Mouse (Mus musculus): ENCODE measurements around the gene Krt17. TPM values are rescaled to one million over a fixed set of nuclear protein-coding genes. Genes with fewer than 3 reads are reported as not detected.
"Not testable (repeated sequence)": the region's sequence is repeated elsewhere in the genome, so short reads cannot be mapped to it uniquely, and the experiment has no call there.

The Krt17 gene
- polyA plus RNA-seq (2015; fragmentation: Nextera tagmentation; extraction: Ambion mirVana): 0.33 and 0.40 TPM in 2 replicates

DNA sequence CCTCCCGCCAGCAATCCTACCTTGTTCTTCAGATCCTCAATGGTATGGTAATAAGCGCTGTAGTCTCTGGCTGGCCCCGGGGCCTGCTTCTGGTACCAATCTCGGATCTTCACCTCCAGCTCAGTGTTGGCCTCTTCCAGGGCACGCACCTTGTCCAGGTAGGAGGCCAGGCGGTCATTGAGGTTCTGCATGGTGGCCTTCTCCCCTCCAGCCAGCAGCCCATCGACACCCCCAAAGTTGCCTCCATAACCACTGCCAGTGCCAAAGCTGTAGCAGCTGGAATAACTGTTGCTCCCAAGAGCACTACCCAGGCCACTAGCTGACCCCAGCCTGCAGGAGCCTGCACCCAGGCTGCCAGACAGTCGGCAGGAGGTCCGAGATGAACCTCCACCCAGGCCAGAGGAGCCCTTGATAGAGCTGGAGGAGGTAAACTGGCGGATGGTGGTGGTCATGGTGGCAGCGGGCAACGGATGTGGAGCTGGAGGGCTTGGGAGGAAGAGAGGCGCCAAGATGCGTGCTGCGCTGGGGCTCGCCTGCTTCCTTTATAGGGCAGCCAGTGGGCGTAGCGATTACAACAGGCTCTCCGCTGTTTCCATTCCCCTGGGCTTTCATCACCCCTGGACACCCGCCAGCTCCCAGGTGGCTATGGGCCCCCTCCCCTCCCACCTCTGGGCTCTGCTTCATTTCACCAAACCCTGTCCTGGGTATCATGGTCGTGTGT lies at the start of gene Krt17:
Gene Krt17 (minus strand): TSS at position 516 of the 721 bp plus-strand sequence.
- 63% methylated on average over 21 of the region's 21 CpGs for WGBS (ENCODE audit: insufficient replicate concordance)
- Histone ChIP-seq H3K4me2 (no peak within 1 kb of the TSS), H3K36me3 (replicated peaks) (no peaks in the 10 kb centered on the region), H3K27ac (replicated peaks) (no peak within 1 kb of the TSS), H3K27me3 (no peaks in the 10 kb centered on the region), H3K9ac (no peak within 1 kb of the TSS), H3K9me3 (replicated peaks) (no peaks in the 10 kb centered on the region), H3K4me3 (replicated peaks) (no peak within 1 kb of the TSS), H3K4me1 (replicated peaks) (no peaks in the 10 kb centered on the region)
- ATAC-seq (ENCODE audit: insufficient read depth): no peak

DNA sequence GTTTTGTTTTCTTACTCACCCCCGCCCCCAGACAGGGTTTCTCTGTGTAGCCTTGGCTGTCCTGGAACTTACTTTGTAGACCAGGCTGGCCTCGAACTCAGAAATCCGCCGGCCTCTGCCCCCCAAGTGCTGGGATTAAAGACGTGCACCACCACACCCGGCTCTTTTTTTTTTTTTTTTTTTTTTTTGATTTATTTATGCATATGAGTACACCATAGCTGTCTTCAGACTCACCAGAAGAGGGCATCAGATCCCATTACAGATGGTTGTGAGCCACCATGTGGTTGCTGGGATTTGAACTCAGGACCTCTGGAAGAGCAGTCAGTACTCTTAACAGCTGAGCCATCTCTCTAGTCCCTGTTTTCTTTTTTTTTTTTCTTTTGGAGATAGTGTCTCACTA lies 47.8 kb upstream of the Krt17 start:
- H3K9ac ChIP-seq; H3K36me3 ChIP-seq (replicated peaks); H3K9me3 ChIP-seq (replicated peaks); H3K27ac ChIP-seq (replicated peaks); ATAC-seq (ENCODE audit: insufficient read depth); H3K4me1 ChIP-seq (replicated peaks); H3K4me2 ChIP-seq; H3K27me3 ChIP-seq; H3K4me3 ChIP-seq (replicated peaks): not testable (repeated sequence)
- 61% methylated on average over 6 of the region's 6 CpGs for WGBS (ENCODE audit: insufficient replicate concordance)

DNA sequence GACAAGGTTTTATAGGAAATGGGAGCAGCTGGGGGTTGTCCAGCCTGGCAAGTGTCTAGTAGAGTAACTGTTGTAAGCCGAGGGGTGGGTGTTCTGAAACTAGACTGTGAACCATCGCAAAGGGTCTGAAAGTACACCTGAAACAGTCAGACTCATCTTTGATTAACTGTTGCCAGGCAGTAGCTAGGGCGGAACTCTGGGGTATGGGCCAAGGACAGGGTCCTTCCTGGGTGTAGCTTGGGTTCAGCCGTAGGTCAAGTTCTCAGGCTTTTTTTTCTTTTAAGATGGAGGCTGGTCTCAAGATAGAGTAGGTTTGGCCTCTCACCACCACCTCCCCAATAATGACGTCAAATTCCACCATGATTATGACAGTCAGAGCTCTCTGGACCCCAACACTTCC lies 47.1 kb upstream of the Krt17 start:
- Histone ChIP-seq H3K4me3 (replicated peaks) (no peak overlapping the region), H3K27me3 (no peaks in the 10 kb centered on the region), H3K4me2 (no peak overlapping the region), H3K36me3 (replicated peaks) (no peaks in the 10 kb centered on the region), H3K9me3 (replicated peaks) (no peaks in the 10 kb centered on the region), H3K9ac (no peak overlapping the region), H3K27ac (replicated peaks) (no peak overlapping the region), H3K4me1 (replicated peaks) (no peaks in the 10 kb centered on the region)
- WGBS (ENCODE audit: insufficient replicate concordance): 71% methylated on average over 5 of the region's 5 CpGs
- ATAC-seq (ENCODE audit: insufficient read depth): no peak

DNA sequence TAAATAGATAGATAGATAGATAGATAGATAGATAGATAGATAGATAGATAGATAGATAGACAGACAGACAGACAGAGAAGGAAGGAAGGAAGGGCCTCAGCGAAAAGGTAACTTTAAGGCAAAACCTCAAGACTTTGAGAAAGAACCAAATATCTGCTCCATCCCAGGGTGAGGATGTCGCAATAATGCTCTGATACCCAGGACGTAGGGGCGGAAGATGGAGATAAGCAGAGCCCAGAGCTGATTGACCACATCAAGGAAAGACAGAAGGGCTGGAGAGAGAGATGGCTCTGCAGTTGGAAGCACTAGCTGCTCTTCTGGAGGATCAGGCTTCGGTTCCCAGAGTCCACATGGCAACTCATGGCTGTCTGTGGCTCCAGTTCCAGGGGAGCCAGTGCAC lies 40.5 kb upstream of the Krt17 start:
- H3K27ac ChIP-seq (replicated peaks): no peak overlapping the region
- H3K4me3 ChIP-seq (replicated peaks): no peak overlapping the region
- 25% methylated on average over 5 of the region's 5 CpGs for WGBS (ENCODE audit: insufficient replicate concordance)
- ATAC-seq (ENCODE audit: insufficient read depth): no peak
- no peaks in the 10 kb centered on the region for H3K36me3 ChIP-seq (replicated peaks)
- 0 out of 2 replicates have a peak, but pooled peaks cover 3% of the 10 kb centered on the region for H3K27me3 ChIP-seq
- no peaks in the 10 kb centered on the region for H3K9me3 ChIP-seq (replicated peaks)
- H3K4me2 ChIP-seq: no peak overlapping the region
- H3K4me1 ChIP-seq (replicated peaks): peaks cover 4% of the 10 kb centered on the region
- H3K9ac ChIP-seq: no peak overlapping the region

DNA sequence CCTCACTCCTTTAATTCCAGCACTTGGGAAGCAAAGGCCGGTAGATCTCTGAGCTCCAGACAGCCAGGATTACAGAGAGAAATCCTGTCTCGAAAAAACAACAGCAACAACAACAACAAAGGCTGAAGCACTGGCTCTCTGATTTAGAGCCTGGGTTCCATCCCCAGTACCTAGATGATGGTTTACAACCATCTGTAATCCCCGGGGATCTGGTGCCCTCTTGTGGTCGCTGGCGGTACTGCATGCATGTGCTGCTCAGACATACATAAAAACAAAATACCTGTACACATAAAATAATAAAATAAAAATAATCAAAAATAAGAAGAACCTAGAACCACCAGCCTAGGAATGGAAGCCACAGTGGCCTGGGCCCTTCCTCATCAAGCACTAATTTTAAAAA lies 39.5 kb upstream of the Krt17 start:
- H3K27ac ChIP-seq (replicated peaks): no peak overlapping the region
- no peak overlapping the region; the same call in 1 of the 2 replicates for H3K4me2 ChIP-seq
- no peak for ATAC-seq (ENCODE audit: insufficient read depth)
- H3K36me3 ChIP-seq (replicated peaks): no peaks in the 10 kb centered on the region
- peaks cover 10% of the 10 kb centered on the region; the same call in 1 of the 2 replicates for H3K27me3 ChIP-seq
- H3K4me3 ChIP-seq (replicated peaks): no peak overlapping the region
- peaks cover 4% of the 10 kb centered on the region for H3K4me1 ChIP-seq (replicated peaks)
- H3K9me3 ChIP-seq (replicated peaks): no peaks in the 10 kb centered on the region
- no peak overlapping the region; the same call in 1 of the 2 replicates for H3K9ac ChIP-seq
- 11% methylated on average over 5 of the region's 5 CpGs for WGBS (ENCODE audit: insufficient replicate concordance)

DNA sequence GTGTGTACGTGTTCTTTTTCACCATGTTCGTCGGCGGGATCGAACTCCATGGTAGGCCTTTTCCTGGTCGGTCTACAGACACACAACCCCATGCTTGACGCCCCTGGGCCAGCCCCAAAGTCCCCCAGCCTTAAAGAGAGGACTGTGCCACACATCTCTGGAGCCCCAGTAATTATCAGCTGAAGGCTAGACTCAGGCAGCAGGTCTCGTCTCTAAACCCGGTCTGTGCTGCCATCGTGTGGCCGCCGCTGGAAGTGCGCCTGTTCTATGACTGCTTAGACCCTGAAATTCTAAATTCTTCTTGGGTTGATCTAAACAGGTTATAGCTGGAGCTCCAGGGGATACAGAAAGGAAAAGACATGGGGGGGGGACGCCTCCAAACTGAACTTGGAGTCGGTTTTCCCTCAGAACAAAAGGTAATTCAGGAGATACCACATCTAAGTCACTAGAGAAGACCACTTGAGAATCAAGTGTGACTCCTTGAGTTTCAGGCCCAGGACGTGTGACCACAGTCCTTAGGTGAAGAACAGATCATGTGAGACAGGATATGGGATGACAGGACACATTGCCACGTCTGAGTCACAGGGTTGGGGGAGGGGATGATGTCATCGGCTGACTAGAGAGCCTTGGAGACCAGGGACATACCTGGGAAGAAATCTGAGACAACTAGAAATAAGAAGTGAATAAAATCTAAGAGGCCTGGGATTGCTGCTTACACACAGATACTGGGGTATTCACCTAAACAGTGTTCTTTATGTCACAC lies 37.6 kb upstream of the Krt17 start:
- Histone ChIP-seq H3K9me3 (replicated peaks) (no peaks in the 10 kb centered on the region), H3K36me3 (replicated peaks) (no peaks in the 10 kb centered on the region), H3K27ac (replicated peaks) (no peak overlapping the region), H3K4me1 (replicated peaks) (peaks cover 4% of the 10 kb centered on the region), H3K27me3 (peaks cover 13% of the 10 kb centered on the region; the same call in 1 of the 2 replicates), H3K9ac (no peak overlapping the region), H3K4me2 (peak overlapping the region; percentile 46), H3K4me3 (replicated peaks) (no peak overlapping the region)
- WGBS (ENCODE audit: insufficient replicate concordance): 13% methylated on average over 18 of the region's 18 CpGs
- ATAC-seq (ENCODE audit: insufficient read depth): no peak

DNA sequence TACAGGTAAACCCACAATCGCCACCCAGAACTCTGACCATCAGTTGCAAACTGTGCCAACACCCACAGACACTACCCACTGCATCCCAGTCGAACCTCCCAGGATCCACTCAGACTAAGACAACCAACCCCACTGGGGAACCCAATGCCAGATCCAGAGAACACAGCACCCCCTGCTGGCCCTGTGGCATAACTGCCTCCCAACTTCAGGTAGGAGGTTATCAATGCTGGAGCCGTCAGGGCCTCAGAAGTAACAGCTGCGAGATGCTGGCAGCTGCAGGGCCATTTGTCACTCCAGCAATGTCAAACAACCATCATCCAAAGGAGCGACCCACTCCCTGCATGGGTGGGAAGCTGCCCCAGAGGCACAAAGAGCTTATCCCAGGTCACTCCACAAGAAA lies 37.0 kb upstream of the Krt17 start:
- WGBS (ENCODE audit: insufficient replicate concordance): 27% methylated on average over 5 of the region's 5 CpGs
- no peaks in the 10 kb centered on the region for H3K36me3 ChIP-seq (replicated peaks)
- no peak for ATAC-seq (ENCODE audit: insufficient read depth)
- no peak overlapping the region for H3K9ac ChIP-seq
- H3K4me1 ChIP-seq (replicated peaks): peaks cover 4% of the 10 kb centered on the region
- no peaks in the 10 kb centered on the region for H3K9me3 ChIP-seq (replicated peaks)
- H3K4me3 ChIP-seq (replicated peaks): no peak overlapping the region
- H3K27ac ChIP-seq (replicated peaks): no peak overlapping the region
- H3K4me2 ChIP-seq: peak overlapping the region; percentile 46
- peaks cover 13% of the 10 kb centered on the region; the same call in 1 of the 2 replicates for H3K27me3 ChIP-seq

DNA sequence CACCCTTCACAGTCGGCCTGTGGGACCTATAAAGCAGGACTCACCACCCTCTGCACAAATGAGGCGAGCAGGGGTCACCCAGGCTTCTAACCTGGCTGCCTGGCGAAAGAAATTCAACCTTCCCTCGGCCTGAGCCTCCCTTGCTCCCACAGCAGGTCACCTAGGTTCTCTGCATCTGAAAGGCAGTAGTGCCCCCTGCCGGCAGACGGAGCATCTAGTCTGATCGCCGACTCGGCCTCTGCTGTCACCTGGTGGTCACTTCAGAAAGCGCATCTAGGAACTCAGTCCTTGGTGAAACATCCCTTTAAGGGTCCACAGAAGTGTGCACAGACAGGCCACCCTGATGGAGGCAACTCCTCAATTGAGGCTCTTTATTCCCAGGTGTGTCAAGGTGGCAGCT lies 34.5 kb upstream of the Krt17 start:
- 4% methylated on average over 10 of the region's 10 CpGs for WGBS (ENCODE audit: insufficient replicate concordance)
- Histone ChIP-seq H3K4me2 (no peak overlapping the region), H3K9me3 (replicated peaks) (no peaks in the 10 kb centered on the region), H3K27me3 (peaks cover 13% of the 10 kb centered on the region; the same call in 1 of the 2 replicates), H3K36me3 (replicated peaks) (no peaks in the 10 kb centered on the region), H3K4me1 (replicated peaks) (peaks cover 4% of the 10 kb centered on the region), H3K4me3 (replicated peaks) (no peak overlapping the region), H3K27ac (replicated peaks) (no peak overlapping the region), H3K9ac (no peak overlapping the region)
- no peak for ATAC-seq (ENCODE audit: insufficient read depth)

DNA sequence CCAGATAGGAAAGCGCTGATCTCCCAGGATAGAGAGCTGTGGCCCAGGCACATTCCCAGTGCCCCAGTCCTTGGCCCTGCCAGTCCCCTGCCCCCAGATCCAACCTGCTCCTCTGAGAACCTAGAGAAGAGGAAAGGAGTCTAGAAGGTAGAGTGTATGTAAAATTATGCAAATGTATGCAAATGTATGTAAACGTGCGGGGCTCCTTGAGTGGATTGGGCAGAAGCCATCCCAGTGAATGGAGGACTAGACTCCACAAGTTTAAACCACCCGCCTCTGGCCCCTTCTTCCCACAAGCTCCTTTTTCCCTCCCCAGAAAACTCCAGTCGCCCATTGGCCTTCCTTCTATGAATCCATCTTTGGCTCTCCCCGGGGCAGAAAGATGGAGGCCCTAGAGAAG lies 32.1 kb upstream of the Krt17 start:
- ATAC-seq (ENCODE audit: insufficient read depth): no peak
- H3K27me3 ChIP-seq: peaks cover 13% of the 10 kb centered on the region; the same call in 1 of the 2 replicates
- H3K4me1 ChIP-seq (replicated peaks): peaks cover under 1% of the 10 kb centered on the region; the same call in 1 of the 2 replicates
- no peak overlapping the region for H3K27ac ChIP-seq (replicated peaks)
- H3K9ac ChIP-seq: no peak overlapping the region
- H3K36me3 ChIP-seq (replicated peaks): no peaks in the 10 kb centered on the region
- H3K4me2 ChIP-seq: no peak overlapping the region
- 58% methylated on average over 6 of the region's 6 CpGs for WGBS (ENCODE audit: insufficient replicate concordance)
- H3K4me3 ChIP-seq (replicated peaks): no peak overlapping the region
- no peaks in the 10 kb centered on the region for H3K9me3 ChIP-seq (replicated peaks)

DNA sequence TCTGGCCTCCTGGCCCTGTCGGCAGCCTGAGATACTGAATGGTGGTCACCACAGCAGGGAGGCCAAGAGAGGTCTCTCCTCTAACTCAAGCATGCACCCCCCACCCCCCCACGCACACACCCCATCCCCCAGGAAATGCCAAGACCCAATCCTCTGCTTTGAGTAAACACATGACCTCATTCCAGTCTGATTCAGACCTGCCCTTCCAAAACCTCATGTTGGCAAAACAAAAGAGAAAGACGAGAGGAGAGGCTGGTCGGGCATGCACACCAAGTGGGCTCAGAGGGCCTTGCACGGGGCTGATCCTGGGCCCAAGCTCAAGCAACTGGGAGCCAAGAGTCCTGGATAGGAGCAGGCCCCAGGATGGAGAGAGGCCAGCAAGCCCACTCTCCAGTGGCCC lies 29.4 kb upstream of the Krt17 start:
- ATAC-seq (ENCODE audit: insufficient read depth): no peak
- 46% methylated on average over 5 of the region's 5 CpGs for WGBS (ENCODE audit: insufficient replicate concordance)
- H3K9me3 ChIP-seq (replicated peaks): no peaks in the 10 kb centered on the region
- no peak overlapping the region for H3K4me2 ChIP-seq
- no peak overlapping the region for H3K27ac ChIP-seq (replicated peaks)
- no peak overlapping the region for H3K4me3 ChIP-seq (replicated peaks)
- no peaks in the 10 kb centered on the region for H3K4me1 ChIP-seq (replicated peaks)
- 0 out of 2 replicates have a peak, but pooled peaks cover 3% of the 10 kb centered on the region for H3K27me3 ChIP-seq
- H3K9ac ChIP-seq: no peak overlapping the region
- no peaks in the 10 kb centered on the region for H3K36me3 ChIP-seq (replicated peaks)

DNA sequence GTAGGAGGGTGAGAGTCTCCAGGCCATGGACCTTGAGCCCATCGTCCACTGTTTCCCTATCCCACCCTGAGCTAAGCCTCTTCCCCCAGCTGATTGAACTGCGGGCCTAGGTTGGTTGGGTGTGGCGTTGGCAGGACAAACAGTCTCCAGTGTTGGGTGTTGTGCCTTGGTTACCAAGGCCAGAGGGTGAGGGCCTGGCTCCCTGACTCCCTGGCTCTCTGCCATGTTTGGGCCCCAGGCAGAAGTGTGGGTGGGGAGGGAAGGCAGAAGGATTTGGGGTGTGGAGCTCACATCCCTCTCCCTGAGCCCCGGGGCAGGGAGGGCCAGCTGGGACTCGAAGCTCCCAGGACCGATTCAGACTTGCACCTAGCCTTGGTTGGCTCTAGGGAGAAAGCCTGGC lies 28.1 kb upstream of the Krt17 start:
- 66% methylated on average over 6 of the region's 6 CpGs for WGBS (ENCODE audit: insufficient replicate concordance)
- no peaks in the 10 kb centered on the region for H3K9me3 ChIP-seq (replicated peaks)
- H3K27me3 ChIP-seq: no peaks in the 10 kb centered on the region
- ATAC-seq (ENCODE audit: insufficient read depth): no peak
- H3K27ac ChIP-seq (replicated peaks): no peak overlapping the region
- no peaks in the 10 kb centered on the region for H3K4me1 ChIP-seq (replicated peaks)
- no peak overlapping the region for H3K4me2 ChIP-seq
- no peak overlapping the region for H3K9ac ChIP-seq
- H3K4me3 ChIP-seq (replicated peaks): no peak overlapping the region
- H3K36me3 ChIP-seq (replicated peaks): no peaks in the 10 kb centered on the region

Measured in liver, embryonic 15.5 days (tissue).